Comparison of ENCODE assay signal across 7 mouse cellular contexts in genomic region chr16:20098866-20099629, GRCm38 (mm10). TPM values are rescaled to one million over a fixed set of nuclear protein-coding genes. Genes with fewer than 3 reads are reported as not detected.
A peak's percentile ranks its signal among the peaks of the same experiment; 100 is the strongest.
DNase-seq lines count a peak whose midpoint lies in the region; ATAC-seq lines count a peak whose summit lies in the region.

No protein-coding gene starts in this region.

- peak overlapping the region; percentile 99 for H3K4me3 ChIP-seq in kidney, embryonic 15.5 days (replicated peaks)
- H3K4me3 ChIP-seq in kidney, embryonic 14.5 days (ENCODE audit: low read length): no peak overlapping the region; the same call in 1 of the 2 replicates
- peak overlapping the region; percentile 89 for H3K4me3 ChIP-seq in hindbrain, embryonic 13.5 days

- peaks cover 22% of the 10 kb centered on the region for H3K36me3 ChIP-seq in kidney, embryonic 15.5 days
- H3K36me3 ChIP-seq in kidney, embryonic 14.5 days (ENCODE audit: control insufficient read depth, insufficient read depth, low read length): peaks cover 7% of the 10 kb centered on the region; the same call in 1 of the 2 replicates
- H3K36me3 ChIP-seq in hindbrain, embryonic 13.5 days: peaks cover 20% of the 10 kb centered on the region

- WGBS in kidney, embryonic 15.5 days: 83% methylated on average over 6 of the region's 6 CpGs
- 81% methylated on average over 6 of the region's 6 CpGs for WGBS in kidney, embryonic 14.5 days
- WGBS in hindbrain, embryonic 13.5 days: 98% methylated on average over 6 of the region's 6 CpGs

- ATAC-seq in kidney, embryonic 15.5 days (replicated peaks; ENCODE audit: low FRiP score): no peak
- ATAC-seq in kidney, embryonic 14.5 days (ENCODE audit: low FRiP score, low TSS enrichment): no peak
- no peak for ATAC-seq in hindbrain, embryonic 13.5 days (ENCODE audit: low FRiP score)

- 0 out of 2 replicates have a peak overlapping the region, but pooled peaks have one; percentile 34 for H3K27ac ChIP-seq in kidney, embryonic 15.5 days
- H3K27ac ChIP-seq in kidney, embryonic 14.5 days (ENCODE audit: low read depth, low read length): no peak overlapping the region
- H3K27ac ChIP-seq in hindbrain, embryonic 13.5 days: no peak overlapping the region

- no peaks in the 10 kb centered on the region for H3K27me3 ChIP-seq in kidney, embryonic 15.5 days
- no peaks in the 10 kb centered on the region for H3K27me3 ChIP-seq in kidney, embryonic 14.5 days (ENCODE audit: control insufficient read depth, insufficient read depth, low read length)
- H3K27me3 ChIP-seq in hindbrain, embryonic 13.5 days: no peaks in the 10 kb centered on the region

- peak; percentile 13 for DNase-seq in c-Kit-positive CD71-positive TER-119-positive erythroid progenitor cells, embryonic 14.5 days (ENCODE audit: low spot score)
- DNase-seq in lung, postnatal 36 days: peak; percentile 63
- DNase-seq in frontal cortex, postnatal 25 days (ENCODE audit: low spot score in 2 of 2): no peak
- DNase-seq in ovary, postnatal 14 days (ENCODE audit: low spot score): no peak

- H3K4me2 ChIP-seq in kidney, embryonic 15.5 days: peak overlapping the region; percentile 54; the same call in 1 of the 2 replicates
- no peak overlapping the region; the same call in 1 of the 2 replicates for H3K4me2 ChIP-seq in kidney, embryonic 14.5 days (replicated peaks; ENCODE audit: low read depth, low read length)
- peak overlapping the region; percentile 61 for H3K4me2 ChIP-seq in hindbrain, embryonic 13.5 days

- H3K9me3 ChIP-seq in kidney, embryonic 15.5 days (replicated peaks): peaks cover 7% of the 10 kb centered on the region; the same call in 1 of the 2 replicates
- peaks cover 11% of the 10 kb centered on the region; the same call in 1 of the 2 replicates for H3K9me3 ChIP-seq in kidney, embryonic 14.5 days (ENCODE audit: control insufficient read depth, low read length)
- H3K9me3 ChIP-seq in hindbrain, embryonic 13.5 days: peaks cover 10% of the 10 kb centered on the region

- H3K9ac ChIP-seq in kidney, embryonic 15.5 days: no peak overlapping the region
- no peak overlapping the region for H3K9ac ChIP-seq in kidney, embryonic 14.5 days (ENCODE audit: low read depth, low read length)
- H3K9ac ChIP-seq in hindbrain, embryonic 13.5 days: no peak overlapping the region

- peaks cover 9% of the 10 kb centered on the region; the same call in 1 of the 2 replicates for H3K4me1 ChIP-seq in kidney, embryonic 15.5 days
- H3K4me1 ChIP-seq in kidney, embryonic 14.5 days (ENCODE audit: control insufficient read depth, insufficient read depth, low read length): no peaks in the 10 kb centered on the region
- peaks cover 10% of the 10 kb centered on the region for H3K4me1 ChIP-seq in hindbrain, embryonic 13.5 days (replicated peaks)

RNA-seq across cellular contexts. Expression of gene Klhl24, which starts 1.7 kb away (rescaled TPM):
- polyA plus RNA-seq in kidney, embryonic 15.5 days (2015; fragmentation: Nextera tagmentation; extraction: Ambion mirVana): 32.2 and 33.6 TPM in 2 replicates
- polyA plus RNA-seq in kidney, embryonic 14.5 days (2014; fragmentation: Nextera tagmentation; extraction: Ambion mirVana): 21.8 and 40.4 TPM in 2 replicates
- 59.6 and 60.9 TPM in 2 replicates for polyA plus RNA-seq in hindbrain, embryonic 13.5 days (2015; fragmentation: Nextera tagmentation; extraction: Ambion mirVana)

RNA-seq across cellular contexts. Expression of gene Yeats2, which starts 41.8 kb away (rescaled TPM):
- 36.0 and 37.6 TPM in 2 replicates for polyA plus RNA-seq in kidney, embryonic 15.5 days (2015; fragmentation: Nextera tagmentation; extraction: Ambion mirVana)
- polyA plus RNA-seq in kidney, embryonic 14.5 days (2014; fragmentation: Nextera tagmentation; extraction: Ambion mirVana): 24.3 and 47.5 TPM in 2 replicates
- polyA plus RNA-seq in hindbrain, embryonic 13.5 days (2015; fragmentation: Nextera tagmentation; extraction: Ambion mirVana): 24.7 and 26.1 TPM in 2 replicates

Comparison
In these comparisons a context has a peak if more than half of its experiments do, and no peak if none do; other contexts are left out.
1. DNase-seq: peak in c-Kit-positive CD71-positive TER-119-positive erythroid progenitor cells, embryonic 14.5 days (single experiment) and lung, postnatal 36 days (single experiment); none in frontal cortex, postnatal 25 days (0 of 2) and ovary, postnatal 14 days (single experiment).